Mouse (Mus musculus): Measurements from ENCODE around the gene Pdzd8.

- TF ChIP-seq CTCF (IDR thresholded peaks at IDR 0.05; ENCODE audit: control insufficient read depth, insufficient read depth, insufficient read length) = no peak
- no peak for TF ChIP-seq MAX (IDR thresholded peaks at IDR 0.05)
These were observed 21.1 kb upstream of the Pdzd8 start for GRCm38 (mm10) chr19:59366724-59367123.
